ENCODE assay signal across 9 mouse cellular contexts in the genomic region with DNA sequence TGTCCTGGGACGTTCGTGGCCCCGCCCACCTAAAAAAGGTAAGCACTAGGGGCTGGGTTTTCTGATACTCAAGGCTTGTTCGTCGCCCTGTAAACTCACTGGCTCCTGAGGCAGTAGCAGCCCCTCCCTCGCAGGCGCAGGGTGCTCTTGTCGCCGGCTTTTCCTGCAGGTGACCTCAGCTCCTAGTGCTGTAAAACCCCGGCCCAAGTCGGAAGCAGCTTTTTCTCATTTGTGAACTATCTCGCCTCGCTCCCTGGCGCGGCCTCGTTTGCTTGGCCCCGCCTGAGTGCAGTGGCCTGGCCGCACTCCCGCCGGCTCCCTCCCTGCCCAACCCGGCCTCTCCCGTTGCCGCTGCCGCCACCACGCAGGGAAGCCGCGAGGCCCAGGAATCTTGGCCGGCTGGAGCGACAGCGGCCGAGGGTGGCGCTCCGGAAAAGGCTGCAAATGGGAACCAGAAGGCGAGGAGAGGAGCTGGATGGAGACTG. TPM values are rescaled to one million over a fixed set of nuclear protein-coding genes. Genes with fewer than 3 reads are reported as not detected.
DNase-seq lines count a peak whose midpoint lies in the region; ATAC-seq and TF ChIP-seq lines count a peak whose summit lies in the region.
"Had no signal": no experiment of that assay in that cellular context is flagged by ENCODE, and none has a peak within 500 bp of the region (broad histone marks: within the 10 kb centered on the region; RNA-seq: fewer than 3 reads in every experiment).

No protein-coding gene starts in this region.

- H3K36me3 ChIP-seq in hindbrain, postnatal 0 days (ENCODE audit: insufficient read depth, low read length) = no peaks in the 10 kb centered on the region
- H3K36me3 ChIP-seq in liver, embryonic 12.5 days = no peaks in the 10 kb centered on the region

- no peak for TF ChIP-seq CTCF in left cerebral cortex, adult 2 months (IDR thresholded peaks at IDR 0.05)
- TF ChIP-seq CTCF in hindbrain, postnatal 0 days (IDR thresholded peaks at IDR 0.05; ENCODE audit: low read depth) = 0 out of 2 replicates have a peak, but pooled peaks have one; percentile 22

- under 1% methylated on average over 34 of the region's 34 CpGs for WGBS in hindbrain, postnatal 0 days
- WGBS in liver, embryonic 12.5 days (ENCODE audit: insufficient replicate concordance) = 2% methylated on average over 34 of the region's 34 CpGs

- peak overlapping the region; percentile 49 for H3K9ac ChIP-seq in hindbrain, postnatal 0 days (replicated peaks; ENCODE audit: low read length)
- H3K9ac ChIP-seq in liver, embryonic 12.5 days = no peak overlapping the region

- H3K4me2 ChIP-seq in hindbrain, postnatal 0 days (ENCODE audit: low read depth, low read length) = peak overlapping the region; percentile 68
- H3K4me2 ChIP-seq in liver, embryonic 12.5 days = peak overlapping the region; percentile 59

- H3K4me1 ChIP-seq in hindbrain, postnatal 0 days (ENCODE audit: insufficient read depth, low read length) = peaks cover 14% of the 10 kb centered on the region
- H3K4me1 ChIP-seq in liver, embryonic 12.5 days = peaks cover 23% of the 10 kb centered on the region

- H3K4me3 ChIP-seq in left cerebral cortex, adult 2 months = peak overlapping the region; percentile 37
- H3K4me3 ChIP-seq in hindbrain, postnatal 0 days (ENCODE audit: low read length) = peak overlapping the region; percentile 33
- peak overlapping the region; percentile 22; the same call in 1 of the 2 replicates for H3K4me3 ChIP-seq in liver, embryonic 12.5 days

- intact Hi-C loops in left cerebral cortex, adult 2 months (cut with DNase I) = no loop called here

- DNase-seq in left cerebral cortex, adult 2 months (ENCODE audit: extremely low spot score in 1 of 2, low spot score in 2 of 2) = peak in 1 of 2 experiments; percentile 57
- no peak for DNase-seq in left cerebral cortex, adult 9 months (ENCODE audit: low spot score in 2 of 2)
- peak; percentile 72 to 73 for DNase-seq in cerebellum, postnatal 14 days
- DNase-seq in gastrocnemius, postnatal 25 days = peak; percentile 83
- DNase-seq in hindbrain, postnatal 0 days (ENCODE audit: low spot score) = peak; percentile 67
- DNase-seq in neural tube, embryonic 10.5 days (ENCODE audit: extremely low spot score, low spot score) = peak; percentile 69
- no peak for DNase-seq in B cell, adult 2 months

- H3K27ac ChIP-seq in left cerebral cortex, adult 2 months = peak overlapping the region; percentile 16
- no peak overlapping the region for H3K27ac ChIP-seq in hindbrain, postnatal 0 days
- H3K27ac ChIP-seq in liver, embryonic 12.5 days = no peak overlapping the region

- H3K27me3 ChIP-seq in hindbrain, postnatal 0 days (ENCODE audit: insufficient read depth, low read length) = peaks cover 16% of the 10 kb centered on the region; the same call in 1 of the 2 replicates
- H3K27me3 ChIP-seq in liver, embryonic 12.5 days (replicated peaks) = peaks cover 88% of the 10 kb centered on the region

- H3K9me3 ChIP-seq in hindbrain, postnatal 0 days (ENCODE audit: low read length) = no peaks in the 10 kb centered on the region
- no peaks in the 10 kb centered on the region for H3K9me3 ChIP-seq in liver, embryonic 12.5 days (replicated peaks)

- ATAC-seq in hindbrain, postnatal 0 days = peak; percentile 31; the same call in 1 of the 2 replicates
- no peak for ATAC-seq in liver, embryonic 12.5 days

RNA-seq across cellular contexts. Expression of a gene that starts 10.1 kb away (rescaled TPM):
- 1 to 10 TPM; 1.9 to 3.0 TPM for total RNA-seq in left cerebral cortex, adult 2 months (2021)
- total RNA-seq in gastrocnemius, postnatal 25 days (2021) = 1 to 10 TPM in 1 of 2 experiments, under 1 TPM in 1; 0.96 to 3.9 TPM
- 11.6 and 17.7 TPM in 2 replicates for total RNA-seq in hindbrain, postnatal 0 days (2014; rRNA removed)
- polyA plus RNA-seq in hindbrain, postnatal 0 days (2015; fragmentation: Nextera tagmentation; extraction: Ambion mirVana) = 5.5 and 5.9 TPM in 2 replicates
- polyA plus RNA-seq in liver, embryonic 12.5 days (2016; fragmentation: Nextera tagmentation; extraction: Ambion mirVana) = 1.8 and 2.3 TPM in 2 replicates
- total RNA-seq: CH12.LX had no signal

RNA-seq across cellular contexts. Expression of a gene that starts 24.8 kb away (rescaled TPM):
- total RNA-seq in left cerebral cortex, adult 2 months (2021) = 10 to 100 TPM; 29.5 to 29.9 TPM
- 1 to 10 TPM; 7.4 to 8.4 TPM for total RNA-seq in gastrocnemius, postnatal 25 days (2021)
- total RNA-seq in hindbrain, postnatal 0 days (2014; rRNA removed) = 64.0 and 73.9 TPM in 2 replicates
- 73.2 and 73.9 TPM in 2 replicates for polyA plus RNA-seq in hindbrain, postnatal 0 days (2015; fragmentation: Nextera tagmentation; extraction: Ambion mirVana)
- 36.0 and 38.0 TPM in 2 replicates for polyA plus RNA-seq in liver, embryonic 12.5 days (2016; fragmentation: Nextera tagmentation; extraction: Ambion mirVana)

RNA-seq across cellular contexts. Expression of a gene that starts 28.8 kb away (rescaled TPM):
- total RNA-seq in left cerebral cortex, adult 2 months (2021) = 1 to 10 TPM; 1.5 to 1.6 TPM
- total RNA-seq in gastrocnemius, postnatal 25 days (2021) = under 1 TPM; 0.31 to 0.88 TPM
- total RNA-seq in hindbrain, postnatal 0 days (2014; rRNA removed) = 2.9 and 25.7 TPM in 2 replicates
- polyA plus RNA-seq in hindbrain, postnatal 0 days (2015; fragmentation: Nextera tagmentation; extraction: Ambion mirVana) = 16.3 and 17.3 TPM in 2 replicates
- polyA plus RNA-seq in liver, embryonic 12.5 days (2016; fragmentation: Nextera tagmentation; extraction: Ambion mirVana) = 0.54 and 0.57 TPM in 2 replicates

RNA-seq across cellular contexts. Expression of a gene that starts 34.5 kb away (rescaled TPM):
- 10 to 100 TPM; 77.0 to 87.5 TPM for total RNA-seq in left cerebral cortex, adult 2 months (2021)
- 10 to 100 TPM; 18.0 to 21.0 TPM for total RNA-seq in gastrocnemius, postnatal 25 days (2021)
- total RNA-seq in hindbrain, postnatal 0 days (2014; rRNA removed) = 88.9 and 97.4 TPM in 2 replicates
- polyA plus RNA-seq in hindbrain, postnatal 0 days (2015; fragmentation: Nextera tagmentation; extraction: Ambion mirVana) = 187 and 188 TPM in 2 replicates
- polyA plus RNA-seq in liver, embryonic 12.5 days (2016; fragmentation: Nextera tagmentation; extraction: Ambion mirVana) = 43.7 and 44.0 TPM in 2 replicates

RNA-seq across cellular contexts. Expression of a gene that starts 40.5 kb away (rescaled TPM):
- total RNA-seq in left cerebral cortex, adult 2 months (2021) = 100 to 1,000 TPM; 281 TPM
- total RNA-seq in gastrocnemius, postnatal 25 days (2021) = 100 to 1,000 TPM; 166 to 187 TPM
- total RNA-seq in hindbrain, postnatal 0 days (2014; rRNA removed) = 106 and 109 TPM in 2 replicates
- 51.0 and 54.6 TPM in 2 replicates for polyA plus RNA-seq in hindbrain, postnatal 0 days (2015; fragmentation: Nextera tagmentation; extraction: Ambion mirVana)
- polyA plus RNA-seq in liver, embryonic 12.5 days (2016; fragmentation: Nextera tagmentation; extraction: Ambion mirVana) = 20.9 and 23.3 TPM in 2 replicates

Comparison
In these comparisons a context has a peak if more than half of its experiments do, and no peak if none do; other contexts are left out.
1. DNase-seq: peak in cerebellum, postnatal 14 days (2 of 2), gastrocnemius, postnatal 25 days (single experiment), hindbrain, postnatal 0 days (single experiment) and neural tube, embryonic 10.5 days (single experiment); none in left cerebral cortex, adult 9 months (0 of 2) and B cell, adult 2 months (0 of 2).
2. Peak in every context shown above with its lines, with median percentiles within 50 percentile points of each other: H3K4me3 ChIP-seq.